Mouse (Mus musculus): ENCODE results near the gene Hjurp.

- TF ChIP-seq CTCF (IDR thresholded peaks at IDR 0.05; ENCODE audit: control insufficient read depth, insufficient read depth, insufficient replicate concordance, low read depth, low read length) (no peak), POLR2A (IDR thresholded peaks at IDR 0.05; ENCODE audit: control insufficient read depth, low read depth, low read length) (no peak)
Observed at GRCm38 (mm10) chr1:88284946-88285320, 7.5 kb upstream of the Hjurp start.
